ENCODE assay signal across 24 mouse cellular contexts in the genomic region with DNA sequence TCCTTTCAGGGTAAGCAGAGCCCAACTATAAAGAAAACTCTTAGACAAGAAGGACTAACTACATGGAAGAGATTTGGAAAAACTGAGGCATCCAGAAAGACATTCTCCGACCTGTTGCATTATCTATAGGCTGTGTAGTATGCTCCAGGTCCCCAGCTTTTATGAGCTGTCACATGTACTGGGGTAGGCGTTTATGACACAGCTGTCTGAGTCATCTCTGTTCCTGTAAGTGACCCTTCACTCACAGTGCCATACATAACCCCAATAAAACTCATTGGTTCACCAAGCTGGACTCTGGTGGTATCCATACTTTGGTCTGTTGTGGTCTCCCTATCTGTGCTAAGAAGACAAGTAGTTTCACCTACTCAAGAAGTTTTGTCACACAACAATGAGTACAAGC.
"Had no signal": no experiment of that assay in that cellular context is flagged by ENCODE, and none has a peak within 500 bp of the region (broad histone marks: within the 10 kb centered on the region; RNA-seq: fewer than 3 reads in every experiment).

No protein-coding gene starts in this region.

- H3K9me3 ChIP-seq: heart, embryonic 13.5 days; heart, embryonic 15.5 days; hindbrain, embryonic 13.5 days; hindbrain, embryonic 15.5 days; limb, embryonic 13.5 days; limb, embryonic 15.5 days; liver, embryonic 12.5 days had no signal

- H3K27ac ChIP-seq: heart, adult 2 months; heart, embryonic 13.5 days; heart, embryonic 15.5 days; hindbrain, embryonic 13.5 days; hindbrain, embryonic 15.5 days; hindbrain, postnatal 0 days; limb, embryonic 13.5 days; limb, embryonic 15.5 days; liver, embryonic 12.5 days; liver, embryonic 14.5 days had no signal

- H3K4me1 ChIP-seq: heart, embryonic 15.5 days; hindbrain, embryonic 13.5 days; hindbrain, embryonic 15.5 days; limb, embryonic 13.5 days; limb, embryonic 15.5 days; liver, embryonic 12.5 days had no signal

- H3K27me3 ChIP-seq: heart, embryonic 13.5 days; heart, embryonic 15.5 days; hindbrain, embryonic 13.5 days; hindbrain, embryonic 15.5 days; limb, embryonic 13.5 days; limb, embryonic 15.5 days; liver, embryonic 12.5 days had no signal

- H3K4me3 ChIP-seq: heart, adult 2 months; heart, embryonic 13.5 days; heart, embryonic 15.5 days; hindbrain, embryonic 13.5 days; hindbrain, embryonic 15.5 days; limb, embryonic 13.5 days; limb, embryonic 15.5 days; liver, embryonic 12.5 days had no signal

- H3K9ac ChIP-seq: heart, embryonic 13.5 days; heart, embryonic 15.5 days; hindbrain, embryonic 13.5 days; hindbrain, embryonic 15.5 days; limb, embryonic 13.5 days; limb, embryonic 15.5 days; liver, embryonic 12.5 days; liver, embryonic 14.5 days had no signal

- DNase-seq: gastrocnemius, postnatal 14 days; gastrocnemius, postnatal 36 days; heart, adult 11 months; heart, adult 2 months; heart, postnatal 14 days; heart, postnatal 36 days; kidney, adult 18-20 months; kidney, adult 8-10 months; kidney, postnatal 10 days; kidney, postnatal 25 days; kidney, postnatal 4 days; layer of hippocampus, adult 9-11 months; layer of hippocampus, postnatal 36 days; left cerebral cortex, postnatal 4 days had no signal

- H3K36me3 ChIP-seq: limb, embryonic 15.5 days had no signal

- ATAC-seq: hindbrain, postnatal 0 days; liver, embryonic 12.5 days had no signal

- H3K4me2 ChIP-seq: heart, embryonic 11.5 days; heart, embryonic 13.5 days; heart, embryonic 15.5 days; hindbrain, embryonic 13.5 days; hindbrain, embryonic 15.5 days; limb, embryonic 13.5 days; limb, embryonic 15.5 days; liver, embryonic 12.5 days had no signal
